Mouse (Mus musculus) lung, adult 18-20 months (tissue): Measurements from ENCODE around the gene Gm20388.
A peak's percentile ranks its signal among the peaks of the same experiment; 100 is the strongest.
"Not testable (repeated sequence)": the region's sequence is repeated elsewhere in the genome, so short reads cannot be mapped to it uniquely, and the experiment has no call there.

ENCODE experiments used
- DNase-seq, 2 experiments: peaks; one replicate each; pipeline ENCODE4 v3.0.0; 2022; ENCODE audit warnings: mixed read lengths in 2 of 2

Gene Gm20388

GRCm38 (mm10) chr8:123402730-123403326, 3492.2 kb downstream of the Gm20388 start:
- no peak for DNase-seq

- DNase-seq = no peak
These were observed 3493.9 kb downstream of the Gm20388 start for GRCm38 (mm10) chr8:123404521-123404920.

- DNase-seq = peak; percentile 35 to 58
These were observed 3496.1 kb downstream of the Gm20388 start, which contains the start of gene Mc1r for GRCm38 (mm10) chr8:123406786-123407185. Gene Mc1r, plus strand, starts transcription at chr8:123407107.

GRCm38 (mm10) chr8:123407612-123408011, 3497.0 kb downstream of the Gm20388 start:
- DNase-seq = no peak

GRCm38 (mm10) chr8:123408586-123409544, 3498.2 kb downstream of the Gm20388 start:
- DNase-seq = no peak

- no peak for DNase-seq
These were observed 3499.5 kb downstream of the Gm20388 start for GRCm38 (mm10) chr8:123410049-123410587.

GRCm38 (mm10) chr8:123410788-123411187, 3500.1 kb downstream of the Gm20388 start:
- DNase-seq = no peak

- DNase-seq = peak; percentile 21 to 30
These were observed 3500.6 kb downstream of the Gm20388 start, which contains the start of gene Tubb3 for GRCm38 (mm10) chr8:123411246-123411645. Gene Tubb3, plus strand, starts transcription at chr8:123411424.

GRCm38 (mm10) chr8:123411781-123412327, 3501.2 kb downstream of the Gm20388 start:
- no peak for DNase-seq

GRCm38 (mm10) chr8:123412560-123413170, 3502.0 kb downstream of the Gm20388 start:
- no peak for DNase-seq

- DNase-seq = no peak
These were observed 3503.6 kb downstream of the Gm20388 start for GRCm38 (mm10) chr8:123414255-123414654.

- not testable (repeated sequence) for DNase-seq
These were observed 3504.5 kb downstream of the Gm20388 start for GRCm38 (mm10) chr8:123414997-123415696.

- no peak for DNase-seq
These were observed 3505.6 kb downstream of the Gm20388 start for GRCm38 (mm10) chr8:123415967-123416943.

GRCm38 (mm10) chr8:123416944-123417555, 3506.4 kb downstream of the Gm20388 start:
- DNase-seq = no peak

- no peak for DNase-seq
These were observed 3509.1 kb downstream of the Gm20388 start for GRCm38 (mm10) chr8:123419711-123420110.

GRCm38 (mm10) chr8:123420525-123421281, 3510.1 kb downstream of the Gm20388 start:
- no peak for DNase-seq

GRCm38 (mm10) chr8:123421325-123421724, 3510.7 kb downstream of the Gm20388 start:
- DNase-seq = no peak

GRCm38 (mm10) chr8:123422056-123422780, 3511.6 kb downstream of the Gm20388 start:
- DNase-seq = peak; percentile 56 to 73

GRCm38 (mm10) chr8:123422781-123423159, 3512.1 kb downstream of the Gm20388 start:
- DNase-seq = no peak
